Mouse (Mus musculus) erythroblast, embryonic 14.5 days (primary cell): ENCODE measurements around the gene Kdm4b. TPM values are rescaled to one million over a fixed set of nuclear protein-coding genes. Genes with fewer than 3 reads are reported as not detected.

Experiments used
- H3K27me3 ChIP-seq: 2 replicates; pipeline ENCODE4 v1.6.1; 2012; ENCODE audit warnings: inconsistent platforms; ENCODE audit not compliant: control insufficient read depth
- H3K36me3 ChIP-seq: 2 replicates; pipeline ENCODE4 v1.6.1; 2012; ENCODE audit warnings: mild to moderate bottlenecking, inconsistent platforms; ENCODE audit not compliant: control insufficient read depth
- H3K4me1 ChIP-seq: 2 replicates; pipeline ENCODE4 v1.6.1; 2012; ENCODE audit warnings: inconsistent platforms; ENCODE audit not compliant: control insufficient read depth
- H3K4me3 ChIP-seq: replicated peaks from 2 replicates; pipeline ENCODE3; 2012; ENCODE audit warnings: moderate library complexity, mild to moderate bottlenecking, inconsistent platforms
- H3K9me3 ChIP-seq: 2 replicates; pipeline ENCODE4 v1.6.1; 2012; ENCODE audit warnings: low read length, inconsistent platforms, mixed read lengths; ENCODE audit not compliant: control insufficient read depth
- GATA1 ChIP-seq: IDR thresholded peaks from 2 replicates; pipeline ENCODE4 v1.6.1; 2012; ENCODE audit warnings: low read length, inconsistent platforms, mixed read lengths
- TAL1 ChIP-seq: IDR thresholded peaks from 3 replicates; pipeline ENCODE4 v1.6.1; 2012; ENCODE audit warnings: low read length, inconsistent platforms, mixed read lengths
- polyA plus RNA-seq: library from polyadenylated mRNA; stranded (reverse); fragments of >175 nt; gene quantifications from 2 replicates; pipeline ENCODE4 v1.2.3, GENCODE M21; 2012

The Kdm4b gene
- polyA plus RNA-seq, 1 experiment, result 1.1 TPM

- H3K27me3 ChIP-seq, result no peaks in the 10 kb centered on the region
- no peaks in the 10 kb centered on the region for H3K9me3 ChIP-seq
- no peak overlapping the region for H3K4me3 ChIP-seq
- TF ChIP-seq GATA1 (no peak), TAL1 (no peak)
- peaks cover 5% of the 10 kb centered on the region for H3K4me1 ChIP-seq
- H3K36me3 ChIP-seq, result peaks cover 4% of the 10 kb centered on the region; the same call in 1 of the 2 replicates
Observed at GRCm38 (mm10) chr17:56407379-56407778, 81.5 kb downstream of the Kdm4b start.

- Histone ChIP-seq H3K9me3 (no peaks in the 10 kb centered on the region), H3K4me1 (peaks cover 5% of the 10 kb centered on the region), H3K27me3 (no peaks in the 10 kb centered on the region), H3K4me3 (no peak overlapping the region), H3K36me3 (peaks cover 8% of the 10 kb centered on the region; the same call in 1 of the 2 replicates)
- no peak for TF ChIP-seq GATA1
- no peak for TF ChIP-seq TAL1
Observed at GRCm38 (mm10) chr17:56408965-56409625, 83.2 kb downstream of the Kdm4b start.

- Histone ChIP-seq H3K4me3 (no peak overlapping the region), H3K36me3 (peaks cover 8% of the 10 kb centered on the region; the same call in 1 of the 2 replicates), H3K27me3 (no peaks in the 10 kb centered on the region), H3K4me1 (peaks cover 5% of the 10 kb centered on the region), H3K9me3 (no peaks in the 10 kb centered on the region)
- TF ChIP-seq TAL1, result no peak
- no peak for TF ChIP-seq GATA1
Observed at GRCm38 (mm10) chr17:56409759-56410158, 83.9 kb downstream of the Kdm4b start.

GRCm38 (mm10) chr17:56411437-56411836 lies 85.6 kb downstream of the Kdm4b start:
- Histone ChIP-seq H3K9me3 (no peaks in the 10 kb centered on the region), H3K4me3 (no peak overlapping the region), H3K4me1 (peaks cover 5% of the 10 kb centered on the region), H3K36me3 (peaks cover 8% of the 10 kb centered on the region; the same call in 1 of the 2 replicates), H3K27me3 (no peaks in the 10 kb centered on the region)
- TF ChIP-seq GATA1 (no peak), TAL1 (no peak)

GRCm38 (mm10) chr17:56413113-56413512 lies 87.3 kb downstream of the Kdm4b start:
- Histone ChIP-seq H3K9me3 (no peaks in the 10 kb centered on the region), H3K4me3 (no peak overlapping the region), H3K27me3 (no peaks in the 10 kb centered on the region), H3K36me3 (peaks cover 21% of the 10 kb centered on the region; the same call in 1 of the 2 replicates), H3K4me1 (peaks cover 5% of the 10 kb centered on the region)
- TF ChIP-seq GATA1, result no peak

- H3K4me3 ChIP-seq, result no peak overlapping the region
- no peaks in the 10 kb centered on the region for H3K9me3 ChIP-seq
- H3K27me3 ChIP-seq, result no peaks in the 10 kb centered on the region
- H3K36me3 ChIP-seq, result peaks cover 36% of the 10 kb centered on the region
- TF ChIP-seq GATA1, result no peak
- no peak for TF ChIP-seq TAL1
- peaks cover 3% of the 10 kb centered on the region for H3K4me1 ChIP-seq
Observed at GRCm38 (mm10) chr17:56414785-56415184, 88.9 kb downstream of the Kdm4b start.

GRCm38 (mm10) chr17:56418304-56418703 lies 92.4 kb downstream of the Kdm4b start:
- Histone ChIP-seq H3K27me3 (no peaks in the 10 kb centered on the region), H3K36me3 (peaks cover 42% of the 10 kb centered on the region), H3K4me3 (no peak overlapping the region)

GRCm38 (mm10) chr17:56420022-56420421 lies 94.2 kb downstream of the Kdm4b start:
- Histone ChIP-seq H3K9me3 (no peaks in the 10 kb centered on the region), H3K4me1 (peaks cover 3% of the 10 kb centered on the region), H3K4me3 (no peak overlapping the region), H3K36me3 (peaks cover 43% of the 10 kb centered on the region), H3K27me3 (peaks cover 8% of the 10 kb centered on the region)
- TF ChIP-seq TAL1, result no peak
- no peak for TF ChIP-seq GATA1

More at GRCm38 (mm10) chr17:56418304-56418703, 92.4 kb downstream of the Kdm4b start:
- Histone ChIP-seq H3K4me1 (no peaks in the 10 kb centered on the region), H3K9me3 (no peaks in the 10 kb centered on the region)
- TF ChIP-seq TAL1 (no peak), GATA1 (no peak)

GRCm38 (mm10) chr17:56424726-56425583 lies 99.1 kb downstream of the Kdm4b start:
- H3K4me3 ChIP-seq, result peak overlapping the region; percentile 53
- H3K4me1 ChIP-seq, result peaks cover 15% of the 10 kb centered on the region
- TF ChIP-seq GATA1 (no peak), TAL1 (no peak)
- no peaks in the 10 kb centered on the region for H3K9me3 ChIP-seq
- peaks cover 23% of the 10 kb centered on the region for H3K27me3 ChIP-seq
- peaks cover 12% of the 10 kb centered on the region for H3K36me3 ChIP-seq
